Mouse (Mus musculus) ES-E14 (cell line): ENCODE data around the gene Prr15l. TPM values are rescaled to one million over a fixed set of nuclear protein-coding genes. Genes with fewer than 3 reads are reported as not detected.
A peak's percentile ranks its signal among the peaks of the same experiment; 100 is the strongest.

Source experiments
- DNase-seq: peaks from one replicate; pipeline ENCODE4 v3.0.0-alpha.2; 2013; ENCODE audit warnings: low read depth, low spot score
- H3K27ac ChIP-seq: 2 replicates; pipeline ENCODE4 v1.5.1; 2012; ENCODE audit warnings: low read depth, mild to moderate bottlenecking, low read length, moderate library complexity, mixed read lengths; ENCODE audit not compliant: poor library complexity, insufficient read depth, severe bottlenecking
- H3K36me3 ChIP-seq: 2 replicates; pipeline ENCODE4 v1.6.1; 2012; ENCODE audit warnings: mild to moderate bottlenecking, low read length, moderate library complexity, mixed read lengths; ENCODE audit not compliant: control insufficient read depth, poor library complexity, insufficient read depth, severe bottlenecking
- H3K4me1 ChIP-seq, 2 experiments: fragments of 150-350 bp in 1 of 2; sonication (generic) in 1 of 2; 2 replicates each; pipeline ENCODE4 v1.6.1; 2012; ENCODE audit warnings: low read length in 2 of 2, mild to moderate bottlenecking in 1 of 2, mixed read lengths in 1 of 2; ENCODE audit not compliant: control insufficient read depth in 2 of 2, insufficient read depth in 2 of 2, poor library complexity in 1 of 2
- H3K4me3 ChIP-seq, 2 experiments: fragments of 150-350 bp in 1 of 2; sonication (generic) in 1 of 2; 2 replicates each; pipeline ENCODE4 v1.5.1; 2012; ENCODE audit warnings: low read length in 2 of 2, low read depth in 1 of 2, mild to moderate bottlenecking in 1 of 2, mixed read lengths in 1 of 2; ENCODE audit not compliant: insufficient read depth in 1 of 2, poor library complexity in 1 of 2, severe bottlenecking in 1 of 2
- H3K9ac ChIP-seq: 2 replicates; pipeline ENCODE4 v1.6.1; 2012; ENCODE audit warnings: low read depth, mild to moderate bottlenecking, low read length, mixed read lengths; ENCODE audit not compliant: poor library complexity, insufficient read depth, severe bottlenecking
- H3K9me3 ChIP-seq: fragments of 150-350 bp; sonication (generic); 2 replicates; pipeline ENCODE4 v1.6.1; 2012; ENCODE audit warnings: low read depth, mild to moderate bottlenecking, low read length; ENCODE audit not compliant: control insufficient read depth, insufficient read depth
- CHD2 ChIP-seq: IDR thresholded peaks from 2 replicates; pipeline ENCODE4 v1.6.1; 2014; ENCODE audit warnings: mild to moderate bottlenecking, low read depth, low read length, inconsistent platforms
- HCFC1 ChIP-seq: IDR thresholded peaks from 2 replicates; pipeline ENCODE4 v1.6.1; 2012; ENCODE audit warnings: low read length, inconsistent platforms, borderline replicate concordance; ENCODE audit not compliant: insufficient read depth
- MAFK ChIP-seq: IDR thresholded peaks from 2 replicates; pipeline ENCODE4 v1.6.1; 2014; ENCODE audit warnings: mild to moderate bottlenecking, low read depth, low read length, inconsistent platforms; ENCODE audit not compliant: insufficient read depth
- ZC3H11A ChIP-seq: IDR thresholded peaks from 2 replicates; pipeline ENCODE4 v1.6.1; 2012; ENCODE audit warnings: low read depth, mild to moderate bottlenecking, inconsistent platforms, low read length, borderline replicate concordance
- ZNF384 ChIP-seq: IDR thresholded peaks from 2 replicates; pipeline ENCODE4 v1.6.1; 2012; ENCODE audit warnings: low read depth, low read length, inconsistent platforms
- in situ Hi-C, 2 experiments: fragments of 600-800 bp; cut with MboI; formaldehyde crosslinking; loops; one replicate each; pipeline ENCODE4 v1.15.1; 2025; ENCODE audit warnings: low sequenced_read_pairs in 2 of 2, inconsistent platforms in 1 of 2; ENCODE audit not compliant: unreplicated experiment in 2 of 2
- total RNA-seq: library from RNA; depleted of rRNA; stranded (reverse); fragments of 300-350 nt; gene quantifications from 2 replicates; pipeline ENCODE4 v1.2.3, GENCODE M21; 2012

Prr15l gene
- total RNA-seq, 1 experiment = 0.67 TPM

DNA sequence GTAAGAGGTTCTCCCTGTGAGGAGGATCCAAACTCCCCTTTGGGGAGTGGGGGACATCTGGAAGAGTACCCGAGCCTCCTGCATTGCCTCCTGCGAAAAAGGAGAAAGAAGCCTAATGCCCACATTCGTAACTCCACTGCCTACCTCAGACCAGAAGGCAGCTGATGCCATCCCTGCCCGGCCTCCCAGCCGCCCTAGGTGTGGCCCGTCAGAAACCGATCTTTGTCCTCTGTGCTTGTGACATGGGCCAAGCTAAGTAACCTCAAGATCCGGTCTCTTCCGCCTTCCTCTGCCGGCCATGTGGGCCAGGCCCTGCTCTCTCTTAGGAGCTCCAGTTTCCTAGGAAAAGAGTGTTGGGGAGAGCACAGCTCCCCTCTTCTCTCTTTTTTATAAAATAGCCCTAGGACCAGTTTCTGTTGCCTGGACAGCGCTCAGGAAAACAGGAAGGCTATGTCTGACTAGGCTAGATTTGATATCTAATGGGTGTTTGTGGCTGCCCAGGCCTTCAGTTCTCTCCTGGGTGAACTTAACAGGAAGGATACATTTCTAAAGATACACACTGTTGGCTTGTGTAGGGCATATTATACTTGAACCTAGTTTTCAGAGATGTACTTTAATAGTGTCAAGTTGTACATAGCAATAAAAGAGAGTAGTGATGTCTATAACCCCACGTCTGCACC lies 2.3 kb upstream of the Prr15l start:
- DNase-seq = no peak
- H3K4me3 ChIP-seq = no peak overlapping the region; a peak in 1 of 4 replicates
- no peak for TF ChIP-seq MAFK
- TF ChIP-seq CHD2 = no peak
- TF ChIP-seq ZNF384 = no peak
- TF ChIP-seq ZC3H11A = no peak
- no peak for TF ChIP-seq HCFC1
- H3K27ac ChIP-seq = no peak overlapping the region
- H3K9ac ChIP-seq = 0 out of 2 replicates have a peak overlapping the region, but pooled peaks have one; percentile 15
- no peaks in the 10 kb centered on the region for H3K36me3 ChIP-seq
- peaks cover 7 to 10% of the 10 kb centered on the region in 2 experiments for H3K4me1 ChIP-seq
- H3K9me3 ChIP-seq = no peaks in the 10 kb centered on the region
- in situ Hi-C loops = no loop called here

DNA sequence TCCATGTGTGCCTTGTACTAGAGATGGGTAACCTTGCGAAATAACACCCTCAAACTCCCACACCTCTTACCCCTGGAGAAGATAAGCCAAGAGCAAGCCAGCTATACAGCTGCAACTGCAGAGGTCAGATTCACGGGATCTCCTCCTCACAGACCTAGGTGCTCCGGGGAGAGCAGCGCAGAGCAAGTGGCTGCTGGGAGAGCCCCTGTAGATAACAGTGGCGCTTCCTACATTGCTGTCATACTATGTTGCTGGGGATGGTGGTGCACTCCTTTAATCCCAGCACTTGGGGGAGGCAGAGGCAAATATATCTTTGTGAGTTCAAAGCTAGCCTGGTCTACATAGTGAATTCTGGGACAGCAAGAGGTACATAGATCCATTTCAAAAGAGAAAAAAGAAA lies 1.3 kb upstream of the Prr15l start:
- in situ Hi-C loops = no loop called here
- TF ChIP-seq ZNF384 = no peak
- Histone ChIP-seq H3K4me1 (peaks cover 7 to 14% of the 10 kb centered on the region in 2 experiments), H3K9ac (no peak overlapping the region), H3K4me3 (no peak overlapping the region), H3K9me3 (no peaks in the 10 kb centered on the region), H3K27ac (no peak overlapping the region), H3K36me3 (no peaks in the 10 kb centered on the region)
- no peak for DNase-seq

DNA sequence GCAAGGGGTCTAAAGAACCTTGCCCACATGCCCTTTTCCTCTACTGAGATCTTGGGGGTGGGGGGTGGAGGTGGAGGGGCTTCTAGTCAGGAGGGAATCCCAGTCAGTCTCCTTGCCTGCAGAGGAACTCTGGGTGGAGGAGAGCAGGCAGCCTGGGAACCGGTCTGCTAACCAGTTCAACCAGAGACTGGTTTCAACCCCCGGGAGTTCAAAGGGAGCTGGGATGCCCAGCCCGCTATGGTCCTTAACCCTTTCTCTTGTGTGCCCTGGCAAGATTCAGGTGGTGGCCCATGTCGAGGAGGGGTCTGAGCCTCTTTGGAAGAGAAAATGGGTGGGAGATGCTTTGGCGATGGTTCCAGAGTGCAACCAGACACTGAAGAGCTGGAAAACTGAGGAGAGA lies 787 bp downstream of the Prr15l start:
- in situ Hi-C loops = no loop called here
- TF ChIP-seq ZNF384 (no peak), MAFK (no peak), CHD2 (no peak), HCFC1 (no peak), ZC3H11A (no peak)
- Histone ChIP-seq H3K4me1 (peaks cover 7 to 15% of the 10 kb centered on the region in 2 experiments), H3K27ac (no peak overlapping the region), H3K4me3 (peak overlapping the region in 1 of 2 experiments; percentile 35; a peak in 2 of 4 replicates), H3K36me3 (no peaks in the 10 kb centered on the region), H3K9me3 (no peaks in the 10 kb centered on the region), H3K9ac (no peak overlapping the region)
- DNase-seq = no peak

DNA sequence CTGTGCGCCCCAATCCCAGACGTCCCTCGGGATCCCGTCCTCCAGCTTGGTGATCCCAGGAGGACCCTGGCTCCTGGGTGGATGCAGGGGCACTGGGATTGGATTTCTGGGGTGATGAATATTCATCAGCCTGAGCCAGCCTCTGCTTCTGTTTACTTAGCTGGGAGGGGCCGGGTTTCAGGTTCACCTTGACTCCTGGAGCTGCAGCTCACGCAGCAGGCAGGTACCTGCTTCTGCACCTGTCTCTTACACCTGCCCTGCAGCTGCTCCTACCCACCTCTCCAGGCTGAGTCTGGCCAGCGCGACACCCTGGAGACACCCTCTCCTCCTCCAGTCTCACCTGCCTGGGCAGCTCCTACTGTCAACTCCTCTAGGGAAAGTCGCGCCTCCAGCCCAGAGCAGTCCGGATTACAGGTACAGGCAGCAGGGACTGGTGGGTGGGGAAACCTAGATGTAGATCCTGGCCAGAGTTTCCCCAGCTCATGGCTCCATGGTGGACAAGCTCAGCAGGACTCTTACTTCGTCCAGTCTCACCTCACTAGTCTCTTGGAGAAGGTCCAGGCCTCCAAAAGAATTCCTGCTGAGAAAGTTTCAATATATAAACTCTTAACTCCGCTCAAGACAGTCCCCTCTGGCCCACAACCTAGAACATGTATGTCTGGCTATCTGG lies 1.3 kb downstream of the Prr15l start:
- H3K9ac ChIP-seq = no peak overlapping the region
- H3K9me3 ChIP-seq = no peaks in the 10 kb centered on the region
- in situ Hi-C loops = no loop called here
- H3K4me3 ChIP-seq = peak overlapping the region; percentile 35 to 42; a peak in 3 of 4 replicates
- peaks cover 7 to 19% of the 10 kb centered on the region in 2 experiments for H3K4me1 ChIP-seq
- DNase-seq = no peak
- no peak for TF ChIP-seq CHD2
- TF ChIP-seq ZC3H11A = no peak
- no peak for TF ChIP-seq MAFK
- no peak for TF ChIP-seq HCFC1
- TF ChIP-seq ZNF384 = no peak
- H3K27ac ChIP-seq = no peak overlapping the region
- no peaks in the 10 kb centered on the region for H3K36me3 ChIP-seq
